Mouse (Mus musculus): ENCODE results near the gene Gm9958. TPM values are rescaled to one million over a fixed set of nuclear protein-coding genes. Genes with fewer than 3 reads are reported as not detected.

Gene Gm9958
- 0.62 and 0.63 TPM in 2 replicates for polyA plus RNA-seq (2012; rRNA removed)

GRCm38 (mm10) chr5:90367067-90367303 is at the start of gene Gm9958:
TSS of gene Gm9958 (plus strand) at chr5:90367204.

GRCm38 (mm10) chr5:90366121-90367066 is 610 bp upstream of the Gm9958 start, which contains the start of gene Ankrd17:
TSS of gene Ankrd17 (minus strand) at chr5:90366577.

Other genes starting within 250 kb of the Gm9958 start
- 55.1 and 64.9 TPM in 2 replicates for gene Cox18, start 143.2 kb upstream of the Gm9958 start, polyA plus RNA-seq (2012; rRNA removed)
- 21.5 and 33.6 TPM in 2 replicates for gene Ankrd17, start 627 bp upstream of the Gm9958 start, polyA plus RNA-seq (2012; rRNA removed)
- 7.0 and 25.4 TPM in 2 replicates for gene Alb, start 93.7 kb downstream of the Gm9958 start, polyA plus RNA-seq (2012; rRNA removed)
- gene Afp, start 123.5 kb downstream of the Gm9958 start, polyA plus RNA-seq (2012; rRNA removed), result not detected in 2 replicates
- not detected in 2 replicates for gene Afm, start 151.7 kb downstream of the Gm9958 start, polyA plus RNA-seq (2012; rRNA removed)
- 0.21 and 0.26 TPM in 2 replicates for gene 5830473C10Rik, start 193.9 kb downstream of the Gm9958 start, polyA plus RNA-seq (2012; rRNA removed)